Mouse (Mus musculus): ENCODE data around the gene Zfp850. TPM values are rescaled to one million over a fixed set of nuclear protein-coding genes. Genes with fewer than 3 reads are reported as not detected.
A peak's percentile ranks its signal among the peaks of the same experiment; 100 is the strongest.

Gene Zfp850
- 5.7 and 6.3 TPM in 2 replicates for polyA plus RNA-seq (2015; fragmentation: Nextera tagmentation; extraction: Ambion mirVana)

GRCm38 (mm10) chr7:28013549-28014444 is at the start of gene Zfp850:
Zfp850 (minus strand) TSS chr7:28014115.
- Histone ChIP-seq H3K4me2 (peak within 1 kb of the TSS; percentile 92), H3K9me3 (0 out of 2 replicates have a peak, but pooled peaks cover 3% of the 10 kb centered on the region), H3K27me3 (no peaks in the 10 kb centered on the region), H3K27ac (peak within 1 kb of the TSS; percentile 78), H3K36me3 (peaks cover 24% of the 10 kb centered on the region), H3K9ac (peak within 1 kb of the TSS; percentile 86), H3K4me3 (peak within 1 kb of the TSS; percentile 67), H3K4me1 (replicated peaks) (peaks cover 13% of the 10 kb centered on the region)
- ATAC-seq (ENCODE audit: low FRiP score) = peak; percentile 95
- under 1% methylated on average over 47 of the region's 47 CpGs for WGBS

- no peak for ATAC-seq (ENCODE audit: low FRiP score)
- Histone ChIP-seq H3K9me3 (no peaks in the 10 kb centered on the region), H3K36me3 (no peaks in the 10 kb centered on the region), H3K4me2 (no peak overlapping the region), H3K27ac (no peak overlapping the region), H3K4me1 (replicated peaks) (no peaks in the 10 kb centered on the region), H3K9ac (no peak overlapping the region), H3K4me3 (no peak overlapping the region), H3K27me3 (no peaks in the 10 kb centered on the region)
- 93% methylated on average over 1 of the region's 1 CpGs for WGBS
Observed at GRCm38 (mm10) chr7:28059972-28060371, 46.1 kb upstream of the Zfp850 start.

DNA sequence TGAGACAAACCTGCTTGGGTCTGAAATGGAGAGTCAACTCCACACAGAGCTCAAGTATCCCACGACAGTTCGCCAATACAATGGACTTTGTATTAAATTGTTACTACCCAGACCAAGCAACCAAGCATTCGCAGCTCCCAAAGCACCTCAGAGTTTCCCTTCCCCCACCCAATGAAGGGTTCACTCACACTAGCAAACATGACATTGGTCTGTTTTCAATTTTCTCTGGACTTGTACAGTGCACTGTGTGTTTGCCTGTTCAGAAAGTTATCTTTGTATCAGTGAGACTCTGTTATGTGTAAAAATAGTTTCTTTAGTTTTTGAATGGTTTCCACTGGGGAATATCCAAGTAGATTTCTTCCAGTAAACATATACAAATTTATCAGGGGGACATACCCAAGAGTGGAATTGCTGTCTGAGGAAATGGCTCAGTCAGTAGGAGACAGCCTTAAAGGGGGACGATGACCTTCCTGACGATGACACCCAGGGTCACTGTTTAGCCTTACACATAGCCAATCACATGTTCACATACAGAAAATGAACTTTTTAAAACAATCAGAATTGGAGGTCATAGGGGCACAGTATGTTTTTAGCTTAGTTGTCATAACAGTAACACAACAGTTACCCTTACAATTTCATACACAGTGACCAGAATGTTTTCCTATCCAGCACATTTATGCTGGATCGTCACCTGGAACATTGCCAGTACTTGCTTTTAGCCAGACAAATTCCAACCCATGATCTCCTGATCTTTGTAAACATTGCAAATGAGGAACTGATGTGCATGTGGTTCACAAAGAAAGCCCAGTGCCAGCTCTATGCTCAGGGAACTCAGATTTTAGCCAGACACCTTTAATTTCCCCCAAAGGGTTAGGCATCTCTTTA is 39.4 kb upstream of the Zfp850 start:
- Histone ChIP-seq H3K27ac (no peak overlapping the region), H3K36me3 (peaks cover 6% of the 10 kb centered on the region), H3K27me3 (no peaks in the 10 kb centered on the region), H3K4me2 (no peak overlapping the region), H3K4me3 (no peak overlapping the region), H3K9me3 (no peaks in the 10 kb centered on the region), H3K9ac (no peak overlapping the region), H3K4me1 (replicated peaks) (peaks cover 11% of the 10 kb centered on the region)
- 87% methylated on average over 6 of the region's 6 CpGs for WGBS
- no peak for ATAC-seq (ENCODE audit: low FRiP score)

DNA sequence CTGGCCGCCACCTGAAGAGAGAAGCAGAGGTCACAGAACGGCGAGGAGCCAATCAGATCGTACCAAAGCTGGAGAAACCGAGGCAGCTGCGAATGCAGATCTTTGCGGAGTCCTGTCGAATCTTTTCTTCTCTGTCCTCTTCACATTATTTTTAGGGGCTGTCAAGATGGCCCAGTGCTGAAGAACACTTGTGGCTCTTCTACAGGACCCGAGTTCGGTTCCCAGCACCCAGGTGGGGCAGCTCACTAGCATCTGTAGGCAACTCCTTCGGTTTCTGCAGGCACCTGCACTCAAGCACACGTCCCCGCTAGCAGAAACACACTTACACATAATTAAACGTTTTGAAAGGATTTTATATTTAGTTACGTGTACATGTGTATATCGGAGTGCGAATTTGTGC is 36.7 kb upstream of the Zfp850 start:
- Histone ChIP-seq H3K4me2 (peak overlapping the region; percentile 27), H3K36me3 (peaks cover 33% of the 10 kb centered on the region), H3K4me1 (replicated peaks) (peaks cover 12% of the 10 kb centered on the region), H3K4me3 (0 out of 2 replicates have a peak overlapping the region, but pooled peaks have one; percentile 78), H3K9ac (no peak overlapping the region), H3K9me3 (no peaks in the 10 kb centered on the region), H3K27me3 (no peaks in the 10 kb centered on the region), H3K27ac (no peak overlapping the region)
- WGBS = 63% methylated on average over 17 of the region's 17 CpGs
- ATAC-seq (ENCODE audit: low FRiP score) = no peak

DNA sequence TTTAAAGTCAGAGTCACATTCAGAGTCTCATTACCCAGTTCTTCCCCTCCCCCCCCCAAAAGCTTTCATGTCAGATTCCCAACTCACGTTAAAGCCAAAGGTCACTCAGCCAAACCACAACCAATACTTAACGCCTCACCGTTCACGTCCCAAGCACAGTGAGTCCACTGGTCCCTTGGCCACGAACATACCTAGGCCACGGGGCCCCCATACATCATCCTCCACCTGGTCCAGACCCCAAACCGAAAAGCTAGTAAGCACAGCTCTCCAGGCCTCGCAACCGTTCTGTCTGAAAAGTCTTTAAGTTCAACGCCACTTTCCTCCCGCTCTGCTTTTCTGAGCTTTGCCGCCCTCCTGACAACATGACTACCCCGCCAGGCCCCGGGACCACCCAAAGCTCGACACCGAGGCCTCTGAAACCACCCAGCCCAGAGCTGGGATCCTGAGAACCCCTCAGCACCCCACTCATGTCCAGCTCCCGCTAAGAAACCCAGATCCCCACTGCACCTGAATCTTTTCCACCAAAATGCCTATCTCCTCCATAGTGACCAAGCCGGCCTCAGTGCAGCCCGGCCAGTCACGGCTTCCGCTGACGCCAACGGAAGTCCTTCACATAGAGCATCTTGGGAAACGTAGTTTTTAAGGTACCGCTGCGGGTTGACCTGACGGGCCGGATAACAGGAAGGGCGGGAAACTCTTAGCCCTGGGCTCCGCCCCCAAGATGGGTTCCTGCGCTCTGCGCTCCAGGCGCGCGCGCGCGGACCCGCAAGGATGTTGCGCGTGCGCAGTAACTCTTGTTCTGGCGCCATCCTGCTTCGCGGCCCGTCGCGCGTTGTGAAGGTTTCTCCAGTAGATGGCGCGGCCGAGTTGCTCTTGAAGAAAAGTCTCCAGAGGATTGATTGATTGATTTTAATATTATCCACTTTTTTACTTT is 35.8 kb upstream of the Zfp850 start, which contains the start of gene Psmc4:
Gene Psmc4, minus strand, starts transcription at position 626 of the 934 bp plus-strand sequence.
- peaks cover 42% of the 10 kb centered on the region for H3K36me3 ChIP-seq
- H3K9ac ChIP-seq = peak within 1 kb of the TSS; percentile 91
- no peaks in the 10 kb centered on the region for H3K9me3 ChIP-seq
- H3K27me3 ChIP-seq = no peaks in the 10 kb centered on the region
- peaks cover 12% of the 10 kb centered on the region for H3K4me1 ChIP-seq (replicated peaks)
- 1% methylated on average over 52 of the region's 52 CpGs for WGBS
- H3K27ac ChIP-seq = 0 out of 2 replicates have a peak within 1 kb of the TSS, but pooled peaks have one; percentile 35
- peak; percentile 98 for ATAC-seq (ENCODE audit: low FRiP score)
- peak within 1 kb of the TSS; percentile 78 for H3K4me3 ChIP-seq
- H3K4me2 ChIP-seq = peak within 1 kb of the TSS; percentile 81

- peaks cover 12% of the 10 kb centered on the region for H3K4me1 ChIP-seq (replicated peaks)
- WGBS = 94% methylated on average over 4 of the region's 4 CpGs
- no peaks in the 10 kb centered on the region for H3K27me3 ChIP-seq
- peaks cover 93% of the 10 kb centered on the region for H3K36me3 ChIP-seq
- H3K4me2 ChIP-seq = no peak overlapping the region
- H3K9ac ChIP-seq = no peak overlapping the region
- H3K9me3 ChIP-seq = no peaks in the 10 kb centered on the region
- H3K27ac ChIP-seq = no peak overlapping the region
- no peak overlapping the region for H3K4me3 ChIP-seq
- no peak for ATAC-seq (ENCODE audit: low FRiP score)
Observed at GRCm38 (mm10) chr7:28044524-28044923, 30.6 kb upstream of the Zfp850 start.

DNA sequence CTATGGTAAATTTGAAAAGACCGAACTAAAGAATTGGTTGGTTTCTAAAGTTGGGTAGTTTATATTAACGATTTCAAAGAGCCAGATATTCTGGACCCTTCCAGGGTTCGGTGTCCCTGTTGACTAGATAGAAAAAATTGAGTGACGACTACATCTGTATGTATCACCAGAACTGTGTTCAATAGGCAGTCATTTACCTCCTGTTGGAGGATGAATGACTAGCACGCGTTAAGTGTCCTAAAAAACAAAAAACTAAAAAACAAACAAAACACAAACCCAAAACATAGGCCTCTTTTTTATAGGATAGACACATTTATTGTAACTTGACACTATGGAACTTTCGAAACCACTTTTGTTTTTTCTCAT is 513 bp upstream of the Zfp850 start:
- H3K4me1 ChIP-seq (replicated peaks) = peaks cover 13% of the 10 kb centered on the region
- peak overlapping the region; percentile 67 for H3K4me3 ChIP-seq
- H3K9ac ChIP-seq = peak overlapping the region; percentile 86
- no peaks in the 10 kb centered on the region for H3K27me3 ChIP-seq
- peak overlapping the region; percentile 78; the same call in 1 of the 2 replicates for H3K27ac ChIP-seq
- peak overlapping the region; percentile 92 for H3K4me2 ChIP-seq
- WGBS = 24% methylated on average over 7 of the region's 7 CpGs
- 0 out of 2 replicates have a peak, but pooled peaks cover 4% of the 10 kb centered on the region for H3K9me3 ChIP-seq
- ATAC-seq (ENCODE audit: low FRiP score) = peak; percentile 65; the same call in 1 of the 2 replicates
- peaks cover 19% of the 10 kb centered on the region for H3K36me3 ChIP-seq

DNA sequence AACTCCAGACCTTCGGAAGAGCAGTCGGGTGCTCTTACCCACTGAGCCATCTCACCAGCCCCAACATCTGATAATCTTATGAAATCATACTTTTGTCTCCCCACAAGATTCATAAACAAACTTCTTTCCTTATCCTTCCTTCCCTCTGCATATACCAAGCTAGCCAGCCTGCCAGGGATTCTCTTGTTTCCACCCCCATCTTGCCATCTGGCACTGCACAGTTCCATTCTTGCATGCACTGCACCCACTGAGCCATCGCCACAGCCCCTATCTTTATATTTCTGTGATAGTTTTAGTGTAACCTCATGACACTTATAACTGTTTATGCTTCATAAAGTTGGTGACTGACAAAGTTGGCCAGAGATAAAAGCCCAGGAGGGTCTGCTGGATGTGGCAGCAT is 3.6 kb downstream of the Zfp850 start:
- peaks cover 49% of the 10 kb centered on the region for H3K36me3 ChIP-seq
- no peaks in the 10 kb centered on the region for H3K9me3 ChIP-seq
- H3K27ac ChIP-seq = no peak overlapping the region
- no peaks in the 10 kb centered on the region for H3K27me3 ChIP-seq
- H3K4me3 ChIP-seq = no peak overlapping the region
- ATAC-seq (ENCODE audit: low FRiP score) = no peak
- no peak overlapping the region for H3K4me2 ChIP-seq
- H3K9ac ChIP-seq = no peak overlapping the region
- 96% methylated on average over 3 of the region's 3 CpGs for WGBS
- H3K4me1 ChIP-seq (replicated peaks) = peaks cover 13% of the 10 kb centered on the region

GRCm38 (mm10) chr7:27982197-27982596 is 31.7 kb downstream of the Zfp850 start:
- peaks cover 17% of the 10 kb centered on the region for H3K4me1 ChIP-seq (replicated peaks)
- H3K4me2 ChIP-seq = no peak overlapping the region
- H3K36me3 ChIP-seq = peaks cover 31% of the 10 kb centered on the region
- H3K27ac ChIP-seq = no peak overlapping the region
- no peaks in the 10 kb centered on the region for H3K27me3 ChIP-seq
- H3K4me3 ChIP-seq = no peak overlapping the region
- no peak for ATAC-seq (ENCODE audit: low FRiP score)
- no peak overlapping the region for H3K9ac ChIP-seq
- 86% methylated on average over 2 of the region's 2 CpGs for WGBS
- peaks cover 44% of the 10 kb centered on the region for H3K9me3 ChIP-seq

- Histone ChIP-seq H3K4me1 (replicated peaks) (peaks cover 22% of the 10 kb centered on the region), H3K4me2 (peak within 1 kb of the TSS; percentile 95), H3K9me3 (peaks cover 18% of the 10 kb centered on the region), H3K27ac (peak within 1 kb of the TSS; percentile 73), H3K36me3 (peaks cover 26% of the 10 kb centered on the region), H3K27me3 (no peaks in the 10 kb centered on the region), H3K9ac (peak within 1 kb of the TSS; percentile 94), H3K4me3 (peak within 1 kb of the TSS; percentile 91)
- peak; percentile 85 for ATAC-seq (ENCODE audit: low FRiP score)
- under 1% methylated on average over 29 of the region's 29 CpGs for WGBS
Observed at GRCm38 (mm10) chr7:27978683-27979528, 35.0 kb downstream of the Zfp850 start, which contains the start of gene Zfp780b. Zfp780b (minus strand) TSS chr7:27979171.

Data from hindbrain, embryonic 13.5 days (tissue).